Mouse (Mus musculus) gastrocnemius, postnatal 10 days (tissue): ENCODE measurements around the gene Gpn1. TPM values are rescaled to one million over a fixed set of nuclear protein-coding genes. Genes with fewer than 3 reads are reported as not detected.
A peak's percentile ranks its signal among the peaks of the same experiment; 100 is the strongest.

Experiments used
- DNase-seq: peaks from one replicate; pipeline ENCODE4 v3.0.0; 2021; ENCODE audit warnings: mixed read lengths
- total RNA-seq, 2 experiments: library from RNA; stranded (reverse); gene quantifications; 2 replicates each; pipeline ENCODE4 v1.2.3; 2021

The Gpn1 gene
- total RNA-seq, 2 experiments from 2014 or later: 19.9 to 22.0 TPM

GRCm38 (mm10) chr5:31559401-31559800 lies 64.9 kb downstream of the Gpn1 start:
- DNase-seq: no peak

DNA sequence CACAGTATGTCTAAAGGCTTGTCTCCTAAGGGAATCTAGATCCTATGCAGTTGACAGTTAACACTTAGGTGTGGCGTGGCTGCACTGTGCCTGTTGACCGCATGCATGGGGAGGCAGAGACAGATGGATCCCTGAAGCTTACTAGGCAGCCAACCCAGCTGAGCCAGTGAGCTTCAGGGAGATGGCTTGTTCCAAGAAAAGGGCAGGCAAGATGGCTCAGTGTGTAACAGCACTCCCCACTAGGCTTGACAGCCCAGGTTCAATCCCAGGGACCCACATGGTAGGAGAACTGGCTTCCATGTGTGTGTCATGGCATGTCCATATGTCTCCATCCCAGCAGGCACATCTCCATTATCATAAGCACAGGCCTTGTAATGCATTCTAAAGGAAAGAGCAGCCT lies 65.8 kb downstream of the Gpn1 start:
- DNase-seq: no peak

GRCm38 (mm10) chr5:31562036-31562666 lies 67.6 kb downstream of the Gpn1 start:
- peak; percentile 47 for DNase-seq

Other genes with a start within 250 kb of the Gpn1 start
- gene Krtcap3, start 243.1 kb upstream of the Gpn1 start, total RNA-seq: 1 to 10 TPM; 1.5 to 3.0 TPM
- 10 to 100 TPM; 20.2 to 27.7 TPM for gene Ift172, start 203.6 kb upstream of the Gpn1 start, total RNA-seq
- 1 to 10 TPM; 8.8 to 10.0 TPM for gene Fndc4, start 198.7 kb upstream of the Gpn1 start, total RNA-seq
- under 1 TPM; 0.14 to 0.27 TPM for gene Gckr, start 197.3 kb upstream of the Gpn1 start, total RNA-seq
- 10 to 100 TPM; 12.4 to 17.4 TPM for gene Zfp512, start 42.3 kb upstream of the Gpn1 start, total RNA-seq
- gene 4930548H24Rik, start 9.0 kb upstream of the Gpn1 start, total RNA-seq: under 1 TPM; 0.28 to 0.29 TPM
- 10 to 100 TPM; 21.7 to 22.3 TPM for gene Slc4a1ap, start 32.3 kb downstream of the Gpn1 start, total RNA-seq
- gene Supt7l, start 33.1 kb downstream of the Gpn1 start, total RNA-seq: 10 to 100 TPM; 10.7 to 11.9 TPM
- 100 to 1,000 TPM; 259 to 272 TPM for gene Mrpl33, start 102.2 kb downstream of the Gpn1 start, total RNA-seq
- 1 to 10 TPM; 2.6 to 3.7 TPM for gene Rbks, start 202.9 kb downstream of the Gpn1 start, total RNA-seq
- gene Babam2, start 202.9 kb downstream of the Gpn1 start, total RNA-seq: 10 to 100 TPM; 45.3 to 45.8 TPM